Mouse (Mus musculus) testis, postnatal 10 days (tissue): ENCODE measurements around the gene Nup107.
"Not testable (repeated sequence)": the region's sequence is repeated elsewhere in the genome, so short reads cannot be mapped to it uniquely, and the experiment has no call there.

Experiments used
- DNase-seq: peaks from one replicate; pipeline ENCODE4 v3.0.0; 2021; ENCODE audit warnings: low spot score

The Nup107 gene

GRCm38 (mm10) chr10:117750529-117751281 lies 41.8 kb downstream of the Nup107 start:
- no peak for DNase-seq

- no peak for DNase-seq
These were observed 42.6 kb downstream of the Nup107 start for GRCm38 (mm10) chr10:117749787-117750343.

GRCm38 (mm10) chr10:117749050-117749686 lies 43.3 kb downstream of the Nup107 start:
- DNase-seq: no peak

- no peak for DNase-seq
These were observed 44.0 kb downstream of the Nup107 start for GRCm38 (mm10) chr10:117748276-117749049.

GRCm38 (mm10) chr10:117747711-117748110 lies 44.8 kb downstream of the Nup107 start:
- no peak for DNase-seq

- DNase-seq: peak; percentile 99
These were observed 46.1 kb downstream of the Nup107 start, which contains the start of gene Slc35e3 for GRCm38 (mm10) chr10:117746297-117746883. Gene Slc35e3, minus strand, starts transcription at chr10:117746365.

GRCm38 (mm10) chr10:117745570-117746296 lies 46.8 kb downstream of the Nup107 start:
- DNase-seq: not testable (repeated sequence)

GRCm38 (mm10) chr10:117743917-117744316 lies 48.6 kb downstream of the Nup107 start:
- no peak for DNase-seq

GRCm38 (mm10) chr10:117743182-117743581 lies 49.3 kb downstream of the Nup107 start:
- DNase-seq: no peak

GRCm38 (mm10) chr10:117742618-117743017 lies 49.9 kb downstream of the Nup107 start:
- no peak for DNase-seq

- DNase-seq: no peak
These were observed 50.6 kb downstream of the Nup107 start for GRCm38 (mm10) chr10:117741698-117742475.

GRCm38 (mm10) chr10:117740921-117741320 lies 51.6 kb downstream of the Nup107 start:
- no peak for DNase-seq

GRCm38 (mm10) chr10:117740171-117740570 lies 52.3 kb downstream of the Nup107 start:
- no peak for DNase-seq

GRCm38 (mm10) chr10:117739648-117739948 lies 52.9 kb downstream of the Nup107 start:
- no peak for DNase-seq

GRCm38 (mm10) chr10:117738928-117739647 lies 53.4 kb downstream of the Nup107 start:
- DNase-seq: no peak

- DNase-seq: no peak
These were observed 54.2 kb downstream of the Nup107 start for GRCm38 (mm10) chr10:117738140-117738921.

GRCm38 (mm10) chr10:117737498-117737897 lies 55.0 kb downstream of the Nup107 start:
- not testable (repeated sequence) for DNase-seq

- no peak for DNase-seq
These were observed 55.4 kb downstream of the Nup107 start for GRCm38 (mm10) chr10:117737075-117737474.

- no peak for DNase-seq
These were observed 55.9 kb downstream of the Nup107 start for GRCm38 (mm10) chr10:117736573-117736972.
